Mouse (Mus musculus): ENCODE data around the gene Slc15a5. TPM values are rescaled to one million over a fixed set of nuclear protein-coding genes. Genes with fewer than 3 reads are reported as not detected.

Slc15a5 gene
- polyA plus RNA-seq, 2 experiments, result not detected

GRCm38 (mm10) chr6:137963703-137964102 is 116.0 kb downstream of the Slc15a5 start:
- no peak overlapping the region for H3K27ac ChIP-seq
- ATAC-seq (ENCODE audit: insufficient read depth) (no peak), DNase-seq (ENCODE audit: low read depth in 3 of 3, low spot score in 3 of 3) (no peak)
- no peaks in the 10 kb centered on the region for H3K4me1 ChIP-seq (replicated peaks; ENCODE audit: control insufficient read depth in 2 of 2, insufficient read depth in 2 of 2, low read length in 1 of 2)
- 55% methylated on average over 7 of the region's 7 CpGs for WGBS (ENCODE audit: insufficient replicate concordance)
- no peaks in the 10 kb centered on the region for H3K27me3 ChIP-seq (ENCODE audit: control insufficient read depth, insufficient read depth, low read length)
- no peaks in the 10 kb centered on the region for H3K36me3 ChIP-seq (replicated peaks; ENCODE audit: control insufficient read depth, insufficient read depth, low read depth)
- no peaks in the 10 kb centered on the region for H3K9me3 ChIP-seq (ENCODE audit: control insufficient read depth, low read length)
- no peak overlapping the region for H3K4me3 ChIP-seq (ENCODE audit: insufficient read depth in 1 of 2, low read depth in 2 of 2, low read length in 2 of 2)
- H3K4me2 ChIP-seq (ENCODE audit: low read depth), result no peak overlapping the region
- H3K9ac ChIP-seq (replicated peaks), result no peak overlapping the region
- no peak for TF ChIP-seq EP300 (IDR thresholded peaks at IDR 0.05; ENCODE audit: low read depth)

- WGBS (ENCODE audit: insufficient replicate concordance), result 44% methylated on average over 4 of the region's 4 CpGs
- ATAC-seq (ENCODE audit: insufficient read depth), result no peak
Observed at GRCm38 (mm10) chr6:137962836-137963235, 116.9 kb downstream of the Slc15a5 start.

GRCm38 (mm10) chr6:137960023-137960778 is 119.5 kb downstream of the Slc15a5 start:
- Histone ChIP-seq H3K4me1 (replicated peaks; ENCODE audit: control insufficient read depth in 2 of 2, insufficient read depth in 2 of 2, low read length in 1 of 2) (no peaks in the 10 kb centered on the region), H3K9me3 (ENCODE audit: control insufficient read depth, low read length) (no peaks in the 10 kb centered on the region), H3K36me3 (replicated peaks; ENCODE audit: control insufficient read depth, insufficient read depth, low read depth) (no peaks in the 10 kb centered on the region), H3K4me2 (ENCODE audit: low read depth) (no peak overlapping the region), H3K27me3 (ENCODE audit: control insufficient read depth, insufficient read depth, low read length) (no peaks in the 10 kb centered on the region), H3K9ac (replicated peaks) (no peak overlapping the region), H3K27ac (no peak overlapping the region), H3K4me3 (ENCODE audit: insufficient read depth in 1 of 2, low read depth in 2 of 2, low read length in 2 of 2) (no peak overlapping the region)
- TF ChIP-seq CTCF (IDR thresholded peaks at IDR 0.05; ENCODE audit: low read depth), result no peak
- no peak for TF ChIP-seq EP300 (IDR thresholded peaks at IDR 0.05; ENCODE audit: low read depth)
- 79% methylated on average over 4 of the region's 4 CpGs for WGBS (ENCODE audit: insufficient replicate concordance)
- no peak for DNase-seq (ENCODE audit: low read depth in 3 of 3, low spot score in 3 of 3)
- ATAC-seq (ENCODE audit: insufficient read depth), result no peak

More at GRCm38 (mm10) chr6:137962836-137963235, 116.9 kb downstream of the Slc15a5 start:
- TF ChIP-seq EP300 (IDR thresholded peaks at IDR 0.05; ENCODE audit: low read depth), result no peak
- TF ChIP-seq CTCF (IDR thresholded peaks at IDR 0.05; ENCODE audit: low read depth), result no peak
- Histone ChIP-seq H3K4me3 (ENCODE audit: insufficient read depth in 1 of 2, low read depth in 2 of 2, low read length in 2 of 2) (no peak overlapping the region), H3K4me2 (ENCODE audit: low read depth) (no peak overlapping the region), H3K27me3 (ENCODE audit: control insufficient read depth, insufficient read depth, low read length) (no peaks in the 10 kb centered on the region), H3K4me1 (replicated peaks; ENCODE audit: control insufficient read depth in 2 of 2, insufficient read depth in 2 of 2, low read length in 1 of 2) (no peaks in the 10 kb centered on the region), H3K27ac (no peak overlapping the region), H3K9ac (replicated peaks) (no peak overlapping the region), H3K36me3 (replicated peaks; ENCODE audit: control insufficient read depth, insufficient read depth, low read depth) (no peaks in the 10 kb centered on the region), H3K9me3 (ENCODE audit: control insufficient read depth, low read length) (no peaks in the 10 kb centered on the region)
- no peak for DNase-seq (ENCODE audit: low read depth in 3 of 3, low spot score in 3 of 3)

- H3K4me2 ChIP-seq (ENCODE audit: low read depth), result no peak overlapping the region
- no peaks in the 10 kb centered on the region for H3K36me3 ChIP-seq (replicated peaks; ENCODE audit: control insufficient read depth, insufficient read depth, low read depth)
- TF ChIP-seq CTCF (IDR thresholded peaks at IDR 0.05; ENCODE audit: low read depth), result no peak
- TF ChIP-seq EP300 (IDR thresholded peaks at IDR 0.05; ENCODE audit: low read depth), result no peak
- no peaks in the 10 kb centered on the region for H3K27me3 ChIP-seq (ENCODE audit: control insufficient read depth, insufficient read depth, low read length)
- no peak overlapping the region for H3K4me3 ChIP-seq (ENCODE audit: insufficient read depth in 1 of 2, low read depth in 2 of 2, low read length in 2 of 2)
- DNase-seq (ENCODE audit: low read depth in 3 of 3, low spot score in 3 of 3) (no peak), ATAC-seq (ENCODE audit: insufficient read depth) (no peak)
- H3K27ac ChIP-seq, result no peak overlapping the region
- H3K4me1 ChIP-seq (replicated peaks; ENCODE audit: control insufficient read depth in 2 of 2, insufficient read depth in 2 of 2, low read length in 1 of 2), result no peaks in the 10 kb centered on the region
- H3K9me3 ChIP-seq (ENCODE audit: control insufficient read depth, low read length), result no peaks in the 10 kb centered on the region
- no peak overlapping the region for H3K9ac ChIP-seq (replicated peaks)
- WGBS (ENCODE audit: insufficient replicate concordance), result 64% methylated on average over 6 of the region's 6 CpGs
Observed at GRCm38 (mm10) chr6:137957630-137958029, 122.1 kb downstream of the Slc15a5 start.

- Histone ChIP-seq H3K4me2 (ENCODE audit: low read depth) (no peak overlapping the region), H3K9me3 (ENCODE audit: control insufficient read depth, low read length) (no peaks in the 10 kb centered on the region), H3K4me3 (ENCODE audit: insufficient read depth in 1 of 2, low read depth in 2 of 2, low read length in 2 of 2) (no peak overlapping the region), H3K27me3 (ENCODE audit: control insufficient read depth, insufficient read depth, low read length) (no peaks in the 10 kb centered on the region), H3K9ac (replicated peaks) (no peak overlapping the region), H3K27ac (no peak overlapping the region), H3K4me1 (replicated peaks; ENCODE audit: control insufficient read depth in 2 of 2, insufficient read depth in 2 of 2, low read length in 1 of 2) (no peaks in the 10 kb centered on the region), H3K36me3 (replicated peaks; ENCODE audit: control insufficient read depth, insufficient read depth, low read depth) (no peaks in the 10 kb centered on the region)
- no peak for DNase-seq (ENCODE audit: low read depth in 3 of 3, low spot score in 3 of 3)
- TF ChIP-seq EP300 (IDR thresholded peaks at IDR 0.05; ENCODE audit: low read depth), result no peak
- TF ChIP-seq CTCF (IDR thresholded peaks at IDR 0.05; ENCODE audit: low read depth), result no peak
- 51% methylated on average over 15 of the region's 17 CpGs for WGBS (ENCODE audit: insufficient replicate concordance)
- ATAC-seq (ENCODE audit: insufficient read depth), result no peak
Observed at GRCm38 (mm10) chr6:137956783-137957429, 122.8 kb downstream of the Slc15a5 start.
